Mouse (Mus musculus) ovary, adult 18-20 months (tissue): Measurements from ENCODE around the gene Olfr720.

ENCODE experiments used
- DNase-seq: peaks from one replicate; pipeline ENCODE4 v3.0.0; 2022; ENCODE audit warnings: low spot score, mixed read lengths

Gene Olfr720

DNA sequence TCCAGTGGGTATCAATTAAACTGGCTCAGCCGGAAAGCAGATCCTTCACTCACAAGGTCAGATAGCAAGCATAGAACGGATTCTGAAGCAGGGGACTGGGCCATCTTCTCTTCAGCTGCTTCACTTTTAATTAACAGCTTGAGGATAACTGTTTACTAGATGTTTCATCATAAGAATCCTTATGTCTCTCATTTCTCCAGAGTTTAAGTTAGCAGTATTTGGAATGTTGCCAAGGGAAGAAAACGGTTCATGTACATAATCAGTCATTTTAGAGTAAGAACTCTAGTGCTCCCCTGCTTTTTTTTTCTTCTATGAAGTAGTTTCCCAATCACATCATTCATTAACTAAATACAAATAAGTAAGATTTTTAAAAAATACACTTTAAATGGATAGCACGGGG, at the start of gene Olfr720:
Gene Olfr720, minus strand, starts transcription at position 101 of the 400 bp plus-strand sequence.
- no peak for DNase-seq
